Mouse (Mus musculus) megakaryocyte-erythroid progenitor cell, adult 5-6 weeks (primary cell): Measurements from ENCODE around the gene Gla. TPM values are rescaled to one million over a fixed set of nuclear protein-coding genes. Genes with fewer than 3 reads are reported as not detected.

Experiments used
- ATAC-seq: replicated peaks from 2 replicates; pipeline ENCODE4 v1.8.0; 2016; ENCODE audit warnings: mild to moderate bottlenecking, inconsistent platforms; ENCODE audit not compliant: severe bottlenecking, poor library complexity, low FRiP score, low TSS enrichment
- total RNA-seq, 2 experiments: library from RNA; stranded (forward) in 1 of 2; stranded (reverse) in 1 of 2; fragments of 200-1000, 215-1000 nt in 1 of 2; fragments of >200 nt in 1 of 2; fragmentation: Nextera tagmentation in 1 of 2; gene quantifications; 2 replicates each; pipeline ENCODE4 v1.2.3; 2014 to 2017

The Gla gene
- total RNA-seq, 2 experiments from 2014 or later, result 0.87 to 5.5 TPM

DNA sequence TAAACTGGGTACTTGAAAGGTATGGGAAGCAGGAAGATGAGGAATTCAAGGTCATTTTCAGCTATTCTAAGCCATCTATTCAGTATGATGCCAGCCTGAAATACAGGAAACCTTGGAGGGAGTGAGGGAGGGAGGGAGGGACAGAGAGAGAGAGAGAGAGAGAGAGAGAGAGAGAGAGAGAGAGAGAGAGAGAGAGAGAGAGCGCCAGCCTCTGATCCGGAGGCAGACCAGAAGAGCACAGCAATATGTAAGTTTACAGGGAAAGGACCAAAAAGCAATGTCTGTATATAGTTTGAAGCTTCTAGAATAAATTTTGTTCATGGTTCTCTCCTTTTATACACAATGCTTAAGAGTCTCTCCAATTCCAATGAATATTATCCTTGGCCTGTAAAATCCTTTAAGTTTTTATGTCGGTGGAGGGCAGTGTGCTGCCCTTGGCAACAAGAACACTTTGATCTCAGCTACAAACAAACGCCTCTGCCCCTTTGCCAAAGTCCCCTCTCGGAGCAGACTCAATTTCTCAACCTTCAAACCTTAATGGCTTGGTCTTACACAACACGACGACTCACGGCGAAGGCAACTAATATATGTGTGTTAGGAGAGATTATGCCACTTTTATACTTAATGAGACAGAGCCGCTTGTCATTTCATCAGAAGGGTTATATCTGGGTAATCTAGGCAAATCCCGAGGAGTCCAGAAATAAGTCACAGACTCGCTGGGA lies 60.4 kb downstream of the Gla start:
- peak; percentile 29 for ATAC-seq

DNA sequence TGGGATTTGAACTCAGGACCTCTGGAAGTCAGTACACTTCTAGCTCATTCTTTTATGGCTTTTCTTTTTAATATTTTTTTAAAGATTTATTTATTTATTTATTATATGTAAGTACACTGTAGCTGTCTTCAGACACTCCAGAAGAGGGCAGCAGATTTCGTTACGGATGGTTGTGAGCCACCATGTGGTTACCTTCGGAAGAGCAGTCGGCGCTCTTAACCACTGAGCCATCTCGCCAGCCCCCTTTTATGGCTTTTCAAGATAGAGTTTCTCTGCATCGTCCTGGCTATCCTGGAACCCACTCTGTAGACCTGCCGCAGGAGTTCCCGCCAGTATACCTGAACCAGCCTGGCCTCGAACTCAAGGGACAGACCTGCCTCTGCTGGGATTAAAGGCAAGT lies 61.1 kb downstream of the Gla start:
- ATAC-seq, result 0 out of 2 replicates have a peak, but pooled peaks have one; percentile 35

Other genes with a start within 250 kb of the Gla start
- gene Drp2, start 196.6 kb downstream of the Gla start, total RNA-seq (2014; fragmentation: Nextera tagmentation), result 0.87 TPM in 1 of 2 replicates, not detected in the other
- gene Drp2, start 196.6 kb downstream of the Gla start, total RNA-seq (2017), result 0.05 and 0.53 TPM in 2 replicates
- not detected in 2 replicates for gene Taf7l, start 124.6 kb downstream of the Gla start, total RNA-seq (2014; fragmentation: Nextera tagmentation)
- not detected in 2 replicates for gene Taf7l, start 124.6 kb downstream of the Gla start, total RNA-seq (2017)
- gene Timm8a1, start 59.3 kb downstream of the Gla start, total RNA-seq (2014; fragmentation: Nextera tagmentation), result 123 and 148 TPM in 2 replicates
- gene Timm8a1, start 59.3 kb downstream of the Gla start, total RNA-seq (2017), result 214 and 241 TPM in 2 replicates
- gene Btk, start 17.6 kb downstream of the Gla start, total RNA-seq (2014; fragmentation: Nextera tagmentation), result 52.5 and 52.7 TPM in 2 replicates
- 116 and 120 TPM in 2 replicates for gene Btk, start 17.6 kb downstream of the Gla start, total RNA-seq (2017)
- 2,126 and 2,307 TPM in 2 replicates for gene Rpl36a, start 15.5 kb downstream of the Gla start, total RNA-seq (2014; fragmentation: Nextera tagmentation)
- gene Rpl36a, start 15.5 kb downstream of the Gla start, total RNA-seq (2017), result 7,427 and 9,426 TPM in 2 replicates
- 77.3 and 79.5 TPM in 2 replicates for gene Hnrnph2, start 54 bp upstream of the Gla start, total RNA-seq (2014; fragmentation: Nextera tagmentation)
- 145 and 188 TPM in 2 replicates for gene Hnrnph2, start 54 bp upstream of the Gla start, total RNA-seq (2017)
- gene Armcx4, start 85.4 kb upstream of the Gla start, total RNA-seq (2014; fragmentation: Nextera tagmentation), result 0.30 TPM in 1 of 2 replicates, not detected in the other
- 0.05 and 0.34 TPM in 2 replicates for gene Armcx4, start 85.4 kb upstream of the Gla start, total RNA-seq (2017)
- 4.4 and 4.5 TPM in 2 replicates for gene Armcx1, start 116.8 kb upstream of the Gla start, total RNA-seq (2014; fragmentation: Nextera tagmentation)
- 10.6 and 19.0 TPM in 2 replicates for gene Armcx1, start 116.8 kb upstream of the Gla start, total RNA-seq (2017)
- 5.5 and 11.5 TPM in 2 replicates for gene Armcx6, start 150.3 kb upstream of the Gla start, total RNA-seq (2014; fragmentation: Nextera tagmentation)
- 5.4 and 11.2 TPM in 2 replicates for gene Armcx6, start 150.3 kb upstream of the Gla start, total RNA-seq (2017)
- gene Armcx3, start 155.5 kb upstream of the Gla start, total RNA-seq (2014; fragmentation: Nextera tagmentation), result 14.6 and 21.8 TPM in 2 replicates
- gene Armcx3, start 155.5 kb upstream of the Gla start, total RNA-seq (2017), result 13.5 and 16.2 TPM in 2 replicates
- 10.5 and 13.6 TPM in 2 replicates for gene Armcx2, start 208.1 kb upstream of the Gla start, total RNA-seq (2014; fragmentation: Nextera tagmentation)
- gene Armcx2, start 208.1 kb upstream of the Gla start, total RNA-seq (2017), result 4.5 and 8.9 TPM in 2 replicates